Mouse (Mus musculus) hindbrain, embryonic 15.5 days (tissue): ENCODE data around the gene Defb18. TPM values are rescaled to one million over a fixed set of nuclear protein-coding genes. Genes with fewer than 3 reads are reported as not detected.
A peak's percentile ranks its signal among the peaks of the same experiment; 100 is the strongest.
"Not testable (repeated sequence)": the region's sequence is repeated elsewhere in the genome, so short reads cannot be mapped to it uniquely, and the experiment has no call there.

ENCODE experiments used
- ATAC-seq: fragments of 200-750 bp; cut with Nextera tagmentation; 2 replicates; pipeline ENCODE4 v1.8.0; 2017; ENCODE audit warnings: low read depth, moderate number of reproducible peaks, moderate TSS enrichment; ENCODE audit not compliant: low FRiP score
- H3K27ac ChIP-seq: fragments of 300-500 bp; sonication (generic); replicated peaks from 2 replicates; pipeline ENCODE4 v1.5.1; 2015; ENCODE audit warnings: mild to moderate bottlenecking, inconsistent platforms
- H3K27me3 ChIP-seq: fragments of 300-500 bp; sonication (generic); 2 replicates; pipeline ENCODE4 v1.6.1; 2015; ENCODE audit warnings: control low read depth, inconsistent platforms
- H3K36me3 ChIP-seq: fragments of 300-500 bp; sonication (generic); 2 replicates; pipeline ENCODE4 v1.6.1; 2015; ENCODE audit warnings: control low read depth, inconsistent platforms
- H3K4me1 ChIP-seq: fragments of 300-500 bp; sonication (generic); replicated peaks from 2 replicates; pipeline ENCODE4 v1.6.1; 2015; ENCODE audit warnings: control low read depth, inconsistent platforms
- H3K4me2 ChIP-seq: fragments of 300-500 bp; sonication (generic); 2 replicates; pipeline ENCODE4 v1.6.1; 2015; ENCODE audit warnings: moderate library complexity, mild to moderate bottlenecking, inconsistent platforms
- H3K4me3 ChIP-seq: fragments of 300-500 bp; sonication (generic); 2 replicates; pipeline ENCODE4 v1.5.1; 2015; ENCODE audit warnings: mild to moderate bottlenecking, inconsistent platforms
- H3K9ac ChIP-seq: fragments of 300-500 bp; sonication (generic); 2 replicates; pipeline ENCODE4 v1.6.1; 2015; ENCODE audit warnings: inconsistent platforms
- H3K9me3 ChIP-seq: fragments of 300-500 bp; sonication (generic); 2 replicates; pipeline ENCODE4 v1.6.1; 2016; ENCODE audit warnings: control low read depth, inconsistent platforms
- WGBS: fragments of 180-500 bp; shearing (Covaris S2); methylation state at CpG from one replicate; pipeline ENCODE4 v1.1.7; 2015; 5-methylcytosine and 5-hydroxymethylcytosine counted together
- polyA plus RNA-seq: library from polyadenylated mRNA; unstranded; fragments of >200 nt; fragmentation: Nextera tagmentation; extraction: Ambion mirVana; gene quantifications from 2 replicates; pipeline ENCODE4 v1.2.1, GENCODE M21; 2015

Defb18 gene
- not detected in 2 replicates for polyA plus RNA-seq

DNA sequence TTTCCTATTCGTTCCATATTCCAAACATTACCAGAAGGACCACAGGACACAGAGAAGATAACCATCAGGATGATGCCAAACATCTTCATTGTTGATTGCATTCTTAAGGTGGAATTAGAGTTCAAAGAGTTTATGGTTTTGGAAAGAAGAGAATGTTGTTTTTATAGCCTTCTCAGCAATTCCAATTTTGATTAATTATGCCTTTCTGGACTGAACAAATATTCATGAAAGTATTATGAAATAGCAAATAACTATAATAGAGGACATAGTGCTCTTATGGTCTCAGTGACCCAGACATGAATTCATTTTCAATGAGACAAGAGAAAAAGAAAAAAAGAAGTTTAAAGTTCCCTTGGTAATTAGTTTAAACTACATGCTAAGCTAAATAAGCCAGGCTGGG lies at the start of gene Defb18:
TSS of gene Defb18 (minus strand) at position 101 of the 400 bp plus-strand sequence.
- H3K4me3 ChIP-seq, result no peak within 1 kb of the TSS
- no peak for ATAC-seq
- no peak within 1 kb of the TSS for H3K9ac ChIP-seq
- no peak within 1 kb of the TSS for H3K4me2 ChIP-seq
- no peaks in the 10 kb centered on the region for H3K4me1 ChIP-seq
- 72% methylated on average over 1 of the region's 1 CpGs for WGBS
- no peaks in the 10 kb centered on the region for H3K27me3 ChIP-seq
- no peaks in the 10 kb centered on the region for H3K36me3 ChIP-seq
- H3K27ac ChIP-seq, result no peak within 1 kb of the TSS
- no peaks in the 10 kb centered on the region for H3K9me3 ChIP-seq

- no peak overlapping the region for H3K4me2 ChIP-seq
- no peaks in the 10 kb centered on the region for H3K36me3 ChIP-seq
- H3K4me1 ChIP-seq, result no peaks in the 10 kb centered on the region
- H3K27ac ChIP-seq, result no peak overlapping the region
- no peak overlapping the region for H3K4me3 ChIP-seq
- no peaks in the 10 kb centered on the region for H3K9me3 ChIP-seq
- WGBS, result 87% methylated on average over 4 of the region's 4 CpGs
- H3K9ac ChIP-seq, result no peak overlapping the region
- no peaks in the 10 kb centered on the region for H3K27me3 ChIP-seq
- ATAC-seq, result no peak
Measured at GRCm38 (mm10) chr1:18271095-18271494, 33.9 kb upstream of the Defb18 start.

- Histone ChIP-seq H3K4me1 (no peaks in the 10 kb centered on the region), H3K9me3 (no peaks in the 10 kb centered on the region), H3K4me3 (no peak overlapping the region), H3K27ac (no peak overlapping the region), H3K9ac (no peak overlapping the region), H3K27me3 (no peaks in the 10 kb centered on the region), H3K36me3 (no peaks in the 10 kb centered on the region), H3K4me2 (no peak overlapping the region)
- WGBS, result 44% methylated on average over 5 of the region's 5 CpGs
- no peak for ATAC-seq
Measured at GRCm38 (mm10) chr1:18268845-18269244, 31.6 kb upstream of the Defb18 start.

GRCm38 (mm10) chr1:18265038-18265437 lies 27.8 kb upstream of the Defb18 start, which contains the start of gene Defb41:
Defb41 (minus strand) TSS chr1:18265138.
- no peak for ATAC-seq
- no peaks in the 10 kb centered on the region for H3K27me3 ChIP-seq
- no peak within 1 kb of the TSS for H3K4me2 ChIP-seq
- H3K9ac ChIP-seq, result no peak within 1 kb of the TSS
- no peaks in the 10 kb centered on the region for H3K4me1 ChIP-seq
- H3K4me3 ChIP-seq, result no peak within 1 kb of the TSS
- no peaks in the 10 kb centered on the region for H3K36me3 ChIP-seq
- no peaks in the 10 kb centered on the region for H3K9me3 ChIP-seq
- H3K27ac ChIP-seq, result no peak within 1 kb of the TSS

- not testable (repeated sequence) for H3K4me3 ChIP-seq, H3K27ac ChIP-seq, H3K36me3 ChIP-seq, ATAC-seq, H3K4me1 ChIP-seq, H3K9ac ChIP-seq, H3K9me3 ChIP-seq, H3K27me3 ChIP-seq, H3K4me2 ChIP-seq
- 86% methylated on average over 9 of the region's 9 CpGs for WGBS
Measured at GRCm38 (mm10) chr1:18245801-18246580, 8.7 kb upstream of the Defb18 start.

DNA sequence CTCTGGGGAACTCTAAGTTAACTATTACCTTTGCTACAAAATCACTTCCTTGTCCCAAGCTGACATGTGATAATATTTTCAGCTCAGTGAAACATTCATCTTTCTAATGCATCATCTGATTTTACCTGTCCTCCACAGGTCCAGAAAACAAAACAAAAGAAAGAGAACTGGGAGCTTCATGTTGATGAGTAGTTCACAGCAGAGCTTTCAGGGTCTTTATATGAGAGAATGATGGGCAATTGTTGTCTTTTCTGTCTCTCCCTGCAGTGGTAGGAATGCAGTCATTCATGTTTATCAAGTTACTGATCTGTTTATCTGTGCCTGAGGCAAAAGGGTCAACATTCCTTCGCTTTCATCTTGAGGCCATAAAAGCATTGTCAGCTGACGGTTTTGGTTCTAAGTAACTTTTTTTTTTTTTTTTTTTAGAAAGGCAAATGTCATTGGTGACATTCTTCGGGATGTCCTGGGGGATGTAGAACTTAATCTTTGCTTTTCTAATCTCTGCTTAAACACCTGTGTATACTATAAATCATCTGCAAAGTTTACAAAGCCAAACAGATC lies 13.8 kb downstream of the Defb18 start:
- Histone ChIP-seq H3K36me3 (no peaks in the 10 kb centered on the region), H3K4me3 (no peak overlapping the region), H3K9me3 (no peaks in the 10 kb centered on the region), H3K4me1 (no peaks in the 10 kb centered on the region), H3K4me2 (no peak overlapping the region), H3K27me3 (no peaks in the 10 kb centered on the region), H3K9ac (no peak overlapping the region), H3K27ac (no peak overlapping the region)
- WGBS, result 38% methylated on average over 3 of the region's 3 CpGs
- no peak for ATAC-seq

GRCm38 (mm10) chr1:18191719-18192118 lies 45.5 kb downstream of the Defb18 start:
- 28% methylated on average over 4 of the region's 4 CpGs for WGBS
- H3K9me3 ChIP-seq, result no peaks in the 10 kb centered on the region

DNA sequence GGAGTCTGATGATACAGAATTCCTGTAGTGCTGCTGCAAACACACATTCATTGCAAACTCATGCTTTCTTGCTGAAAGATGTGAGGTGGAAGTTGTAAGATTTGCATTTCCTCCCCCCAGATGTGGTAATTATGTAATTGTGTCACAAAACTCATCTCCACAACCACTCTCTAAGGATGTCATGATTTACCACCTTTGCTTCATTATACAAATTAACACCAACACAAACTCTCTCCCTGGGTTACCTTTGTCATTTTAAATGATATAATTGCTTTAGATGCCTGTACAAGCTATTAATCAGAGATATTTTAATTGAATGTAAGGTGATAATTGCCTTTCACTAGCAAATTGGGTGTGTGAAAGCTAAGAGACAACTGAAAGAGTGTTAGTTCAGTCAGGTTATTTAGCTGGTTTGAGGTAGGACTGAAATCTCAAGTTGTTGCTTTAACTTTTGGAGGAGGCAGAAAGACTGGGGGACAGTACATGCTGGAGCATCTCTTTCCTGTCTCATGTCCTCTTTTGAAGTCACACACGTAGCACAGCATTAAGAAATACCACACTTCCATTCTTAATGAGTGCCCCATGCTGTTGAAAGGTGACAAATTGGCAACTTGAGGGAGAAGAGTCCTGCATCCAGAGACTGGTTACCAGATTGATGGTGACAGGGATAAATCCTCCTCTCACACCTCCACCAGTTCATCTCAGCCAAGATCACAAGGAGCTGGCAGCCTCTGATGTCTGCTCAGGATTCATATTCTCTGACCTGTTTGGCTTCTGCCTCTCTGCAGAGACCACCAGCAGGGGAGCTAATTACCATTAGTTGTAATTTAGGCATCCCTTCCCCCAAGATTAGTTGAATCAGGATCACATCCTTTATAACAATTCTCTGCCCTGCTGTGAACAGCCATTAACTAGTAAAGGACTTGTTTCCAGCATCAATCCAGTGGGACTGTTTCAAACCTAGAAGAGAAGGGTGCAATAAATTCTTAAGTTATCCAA lies 46.2 kb downstream of the Defb18 start:
- Histone ChIP-seq H3K36me3 (no peaks in the 10 kb centered on the region), H3K4me3 (no peak overlapping the region), H3K27ac (no peak overlapping the region), H3K9me3 (no peaks in the 10 kb centered on the region), H3K4me2 (no peak overlapping the region), H3K27me3 (no peaks in the 10 kb centered on the region), H3K9ac (no peak overlapping the region), H3K4me1 (peaks cover 11% of the 10 kb centered on the region)
- WGBS, result 0% methylated on average over 1 of the region's 1 CpGs
- ATAC-seq, result peak; percentile 77

More at GRCm38 (mm10) chr1:18191719-18192118, 45.5 kb downstream of the Defb18 start:
- Histone ChIP-seq H3K4me2 (no peak overlapping the region), H3K36me3 (no peaks in the 10 kb centered on the region), H3K27ac (no peak overlapping the region), H3K9ac (no peak overlapping the region), H3K27me3 (no peaks in the 10 kb centered on the region), H3K4me1 (peaks cover 11% of the 10 kb centered on the region), H3K4me3 (no peak overlapping the region)
- ATAC-seq, result peak; percentile 30; the same call in 1 of the 2 replicates

Other genes starting within 250 kb of the Defb18 start
- gene Crisp4, start 91.5 kb downstream of the Defb18 start, polyA plus RNA-seq, result not detected in 2 replicates
- gene Defb41, start 27.7 kb upstream of the Defb18 start, polyA plus RNA-seq, result not detected in 2 replicates